Mouse (Mus musculus): ENCODE measurements at regions not wholly inside any gene's neighbourhood (a gene's known extent, or its start where the extent isn't known, plus 50 kb on each side); places are given as distances from the start of the nearest gene placed in this dataset.

- DNase-seq (ENCODE audit: extremely low spot score, low spot score) = no peak
Measured at GRCm38 (mm10) chr10:111077632-111078031, 67.7 kb upstream of the Zdhhc17 start.

GRCm38 (mm10) chr10:111073851-111074430 lies 64.0 kb upstream of the Zdhhc17 start:
- no peak for DNase-seq (ENCODE audit: extremely low spot score, low spot score)

DNA sequence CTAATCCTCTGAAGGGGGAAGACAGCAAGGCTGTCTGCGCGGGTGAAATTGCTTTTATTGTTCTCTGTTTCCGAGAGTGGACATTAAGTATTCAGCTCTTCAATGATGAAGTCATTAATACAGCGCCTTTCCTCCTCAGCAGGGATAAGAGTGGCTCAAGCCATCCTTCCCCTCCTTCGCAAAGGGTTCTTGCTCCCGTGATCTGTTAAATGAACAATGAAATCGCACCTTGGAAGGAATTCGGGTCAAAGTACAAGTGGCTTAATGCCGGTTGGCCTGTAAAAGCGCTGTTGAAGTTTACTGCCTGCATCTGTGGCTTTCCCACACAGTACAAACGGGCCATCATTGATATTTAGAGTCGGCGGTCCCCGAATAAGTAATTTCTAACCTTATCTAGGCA lies 63.3 kb upstream of the Zdhhc17 start:
- no peak for DNase-seq (ENCODE audit: extremely low spot score, low spot score)

DNA sequence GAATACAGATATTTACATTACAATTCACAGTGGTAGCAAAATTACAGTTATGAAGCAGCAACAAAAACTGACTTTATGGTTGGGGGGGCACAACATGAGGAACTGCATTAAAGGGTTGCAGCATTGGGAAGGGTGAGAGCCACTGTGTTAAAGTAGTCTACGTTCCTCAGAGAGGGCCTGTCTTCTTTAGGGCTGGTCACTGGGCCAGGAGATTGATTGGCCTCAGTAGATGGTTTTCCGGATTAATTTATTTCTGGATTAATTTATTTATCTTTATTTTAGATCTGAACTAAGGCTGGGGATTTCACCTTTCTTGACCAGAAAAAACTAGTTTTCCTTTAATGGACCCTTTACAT lies 62.6 kb upstream of the Zdhhc17 start:
- no peak for DNase-seq (ENCODE audit: extremely low spot score, low spot score)

DNA sequence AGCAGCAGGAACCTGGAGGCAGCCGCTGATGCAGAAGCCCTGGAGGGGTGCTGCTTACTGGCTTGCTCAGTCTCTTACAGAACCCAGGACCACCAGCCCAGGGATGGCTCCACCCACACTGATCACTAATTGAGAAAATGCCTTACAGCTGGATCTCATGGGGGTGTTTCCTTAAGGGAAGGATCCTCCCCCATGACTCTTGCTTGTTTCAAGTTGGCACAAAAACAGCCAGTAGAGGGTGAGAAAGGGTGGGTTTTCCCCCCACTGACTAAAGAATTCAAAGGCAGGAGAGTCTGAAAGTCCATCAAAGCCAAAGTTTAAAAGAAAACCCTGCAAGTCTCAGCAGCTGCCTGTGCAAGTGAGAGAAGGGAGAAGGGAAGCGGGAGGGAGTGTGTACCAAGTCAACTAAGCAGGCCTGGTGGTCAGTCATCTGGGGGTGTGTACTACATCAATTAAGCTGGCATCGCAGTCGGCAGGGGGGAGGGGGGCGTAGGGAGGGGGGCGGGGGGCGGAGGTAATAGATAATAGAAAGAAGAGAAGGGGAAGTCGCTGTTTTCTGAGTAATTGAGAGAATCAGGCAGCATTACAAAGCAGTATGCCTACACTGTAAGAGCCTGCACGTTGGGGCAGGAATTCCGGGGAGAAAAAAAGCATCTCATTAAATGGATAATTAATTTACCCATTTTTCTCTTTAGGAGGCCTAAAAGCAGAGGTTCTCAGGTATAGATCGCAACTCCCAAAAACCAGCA lies 62.0 kb upstream of the Zdhhc17 start:
- no peak for DNase-seq (ENCODE audit: extremely low spot score, low spot score)

DNA sequence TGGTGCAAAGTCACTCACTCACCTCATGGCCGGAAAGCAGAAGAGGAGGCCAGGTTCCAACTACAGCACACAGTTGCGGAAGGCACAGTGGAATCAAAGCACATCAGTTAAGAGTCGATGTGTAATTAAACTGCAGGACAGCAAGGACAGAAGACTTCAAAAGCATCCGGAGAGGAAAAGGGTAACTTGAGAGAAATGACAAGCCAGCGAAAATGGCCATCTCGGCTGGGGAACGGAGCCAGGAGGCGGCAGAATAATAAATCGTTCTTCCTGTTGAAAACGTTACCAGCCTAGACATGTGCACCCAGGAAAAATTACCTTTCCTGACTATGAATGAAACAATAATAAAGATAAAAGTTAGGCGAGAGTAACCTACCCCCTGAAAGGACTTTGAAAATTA lies 56.2 kb upstream of the Zdhhc17 start:
- no peak for DNase-seq (ENCODE audit: extremely low spot score, low spot score)

DNA sequence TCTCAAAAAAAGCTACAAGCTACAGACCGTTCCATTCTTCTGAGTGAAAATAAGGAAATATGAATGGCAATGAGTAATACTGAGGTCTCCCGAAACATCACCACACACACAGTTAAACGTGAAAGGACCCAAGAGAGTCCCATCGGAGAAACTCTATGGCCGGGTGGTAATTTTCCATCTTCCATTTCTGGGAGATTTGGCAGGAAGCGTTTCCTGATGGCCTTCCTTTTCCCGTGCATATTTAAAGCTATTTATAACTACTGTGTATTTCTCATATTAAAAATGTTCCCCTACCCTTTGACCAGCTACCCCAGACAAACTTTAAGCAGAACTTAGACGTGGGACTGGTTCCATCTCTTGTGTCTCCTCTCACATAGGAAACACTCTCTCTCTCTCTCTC lies 50.7 kb upstream of the Zdhhc17 start:
- no peak for DNase-seq (ENCODE audit: extremely low spot score, low spot score)

Data from neural tube, embryonic 10.5 days (tissue).